Mouse (Mus musculus): ENCODE results near the gene Iqcf6. TPM values are rescaled to one million over a fixed set of nuclear protein-coding genes. Genes with fewer than 3 reads are reported as not detected.

Iqcf6 gene
- total and polyA plus RNA-seq, 3 experiments, result not detected

- Histone ChIP-seq H3K36me3 (replicated peaks in 1 of 2; ENCODE audit: control insufficient read depth in 1 of 2, insufficient read depth in 1 of 2, low read length in 1 of 2) (no peaks in the 10 kb centered on the region), H3K27ac (ENCODE audit: insufficient read depth, low read depth) (no peak overlapping the region), H3K4me1 (ENCODE audit: control insufficient read depth in 1 of 2, insufficient read depth in 2 of 2) (0 out of 4 replicates have a peak, but pooled peaks cover 0 to 3% of the 10 kb centered on the region in 2 experiments), H3K4me3 (replicated peaks in 1 of 3; ENCODE audit: low read depth in 2 of 3, low read length in 2 of 3, poor library complexity in 1 of 3) (no peak overlapping the region), H3K79me2 (replicated peaks; ENCODE audit: control insufficient read depth, extremely low read depth, insufficient read depth, poor library complexity, severe bottlenecking) (no peaks in the 10 kb centered on the region), H3K4me2 (ENCODE audit: insufficient read depth, low read depth, poor library complexity, severe bottlenecking) (no peak overlapping the region), H3K9ac (ENCODE audit: insufficient read depth, low read depth) (no peak overlapping the region), H3K9me3 (replicated peaks; ENCODE audit: low read length) (peaks cover 3% of the 10 kb centered on the region), H3K27me3 (replicated peaks) (peaks cover 62% of the 10 kb centered on the region)
- dilution Hi-C loops (cut with MboI; ENCODE audit: extremely low pct_ligation_motif_present, extremely low pct_unique_long_range_greater_than_20kb, low sequenced_read_pairs) (no loop called here), in situ Hi-C loops (cut with MboI; ENCODE audit: low pct_ligation_motif_present, low pct_unique_long_range_greater_than_20kb, low sequenced_read_pairs) (no loop called here)
- TF ChIP-seq HCFC1 (IDR thresholded peaks at IDR 0.05; ENCODE audit: low read depth, low read length) (no peak), RAD21 (IDR thresholded peaks at IDR 0.05; ENCODE audit: low read depth, low read length) (peak; percentile 43), CTCF (conservative IDR thresholded peaks at IDR 0.05 in 1 of 2, IDR thresholded peaks at IDR 0.05 in 1 of 2; ENCODE audit: low read depth in 2 of 2, low read length in 2 of 2) (peak in 1 of 2 experiments; percentile 50; a peak in 2 of 4 replicates), SMC3 (IDR thresholded peaks at IDR 0.05; ENCODE audit: low read depth, low read length) (peak; percentile 14; the same call in 1 of the 2 replicates)
- DNase-seq (ENCODE audit: extremely low read depth), result no peak
Observed at GRCm38 (mm10) chr9:106598466-106598865, 27.9 kb upstream of the Iqcf6 start.

- Histone ChIP-seq H3K4me2 (ENCODE audit: insufficient read depth, low read depth, poor library complexity, severe bottlenecking) (no peak overlapping the region), H3K79me2 (replicated peaks; ENCODE audit: control insufficient read depth, extremely low read depth, insufficient read depth, poor library complexity, severe bottlenecking) (no peaks in the 10 kb centered on the region), H3K36me3 (replicated peaks in 1 of 2; ENCODE audit: control insufficient read depth in 1 of 2, insufficient read depth in 1 of 2, low read length in 1 of 2) (no peaks in the 10 kb centered on the region), H3K4me3 (replicated peaks in 1 of 3; ENCODE audit: low read depth in 2 of 3, low read length in 2 of 3, poor library complexity in 1 of 3) (no peak overlapping the region), H3K9ac (ENCODE audit: insufficient read depth, low read depth) (no peak overlapping the region), H3K9me3 (replicated peaks; ENCODE audit: low read length) (peaks cover 3% of the 10 kb centered on the region), H3K27ac (ENCODE audit: insufficient read depth, low read depth) (no peak overlapping the region), H3K4me1 (ENCODE audit: control insufficient read depth in 1 of 2, insufficient read depth in 2 of 2) (no peaks in the 10 kb centered on the region), H3K27me3 (replicated peaks) (peaks cover 72% of the 10 kb centered on the region)
- no peak for TF ChIP-seq ETS1 (conservative IDR thresholded peaks at IDR 0.05; ENCODE audit: low read depth, low read length)
- no peak for TF ChIP-seq RCOR1 (conservative IDR thresholded peaks at IDR 0.05; ENCODE audit: low read depth, low read length)
- no peak for TF ChIP-seq POLR2A (IDR thresholded peaks at IDR 0.05; ENCODE audit: low read depth, low read length)
- TF ChIP-seq JUN (IDR thresholded peaks at IDR 0.05; ENCODE audit: insufficient read depth, low read depth, low read length), result no peak
- TF ChIP-seq CHD1 (IDR thresholded peaks at IDR 0.05; ENCODE audit: low read depth, low read length), result no peak
- no peak for TF ChIP-seq EP300 (IDR thresholded peaks at IDR 0.05; ENCODE audit: low read length)
- TF ChIP-seq RAD21 (IDR thresholded peaks at IDR 0.05; ENCODE audit: low read depth, low read length), result peak; percentile 85
- no peak for TF ChIP-seq ELF1 (IDR thresholded peaks at IDR 0.05; ENCODE audit: low read depth, low read length)
- TF ChIP-seq USF1 (IDR thresholded peaks at IDR 0.05; ENCODE audit: low read depth, low read length), result no peak
- TF ChIP-seq HCFC1 (IDR thresholded peaks at IDR 0.05; ENCODE audit: low read depth, low read length), result no peak
- no peak for TF ChIP-seq MYC (IDR thresholded peaks at IDR 0.05; ENCODE audit: low read depth, low read length)
- no peak for TF ChIP-seq TCF12 (IDR thresholded peaks at IDR 0.05; ENCODE audit: low read depth, low read length)
- TF ChIP-seq CTCF (conservative IDR thresholded peaks at IDR 0.05 in 1 of 2, IDR thresholded peaks at IDR 0.05 in 1 of 2; ENCODE audit: low read depth in 2 of 2, low read length in 2 of 2), result peak; percentile 76 to 94
- peak; percentile 61 for TF ChIP-seq SMC3 (IDR thresholded peaks at IDR 0.05; ENCODE audit: low read depth, low read length)
- in situ Hi-C loops (cut with MboI; ENCODE audit: low pct_ligation_motif_present, low pct_unique_long_range_greater_than_20kb, low sequenced_read_pairs) (loop anchor here (10.0 kb wide), 1 partner anchor 54 kb away; the partner anchor contains the start of gene Grm2), dilution Hi-C loops (cut with MboI; ENCODE audit: extremely low pct_ligation_motif_present, extremely low pct_unique_long_range_greater_than_20kb, low sequenced_read_pairs) (no loop called here)
- DNase-seq (ENCODE audit: extremely low read depth), result peak; percentile 53
Observed at GRCm38 (mm10) chr9:106600546-106600945, 25.8 kb upstream of the Iqcf6 start.

Measured in CH12.LX (cell line).